Mouse (Mus musculus) embryonic facial prominence, embryonic 15.5 days (tissue): Measurements from ENCODE around the gene Tmem223. TPM values are rescaled to one million over a fixed set of nuclear protein-coding genes. Genes with fewer than 3 reads are reported as not detected.

Experiments
- ATAC-seq: fragments of 200-750 bp; cut with Nextera tagmentation; 2 replicates; pipeline ENCODE4 v1.8.0; 2017; ENCODE audit warnings: low read depth, moderate TSS enrichment; ENCODE audit not compliant: insufficient number of reproducible peaks, low FRiP score, low TSS enrichment
- H3K27ac ChIP-seq: fragments of 300-500 bp; sonication (generic); replicated peaks from 2 replicates; pipeline ENCODE4 v1.5.1; 2015; ENCODE audit warnings: mild to moderate bottlenecking, inconsistent platforms
- H3K27me3 ChIP-seq: fragments of 300-500 bp; sonication (generic); 2 replicates; pipeline ENCODE4 v1.6.1; 2015; ENCODE audit warnings: inconsistent platforms
- H3K36me3 ChIP-seq: fragments of 300-500 bp; sonication (generic); 2 replicates; pipeline ENCODE4 v1.6.1; 2015; ENCODE audit warnings: mild to moderate bottlenecking, inconsistent platforms
- H3K4me1 ChIP-seq: fragments of 300-500 bp; sonication (generic); 2 replicates; pipeline ENCODE4 v1.6.1; 2015; ENCODE audit warnings: inconsistent platforms
- H3K4me2 ChIP-seq: fragments of 300-500 bp; sonication (generic); replicated peaks from 2 replicates; pipeline ENCODE4 v1.6.1; 2015; ENCODE audit warnings: mild to moderate bottlenecking, inconsistent platforms
- H3K4me3 ChIP-seq: fragments of 300-500 bp; sonication (generic); replicated peaks from 2 replicates; pipeline ENCODE4 v1.5.1; 2015; ENCODE audit warnings: mild to moderate bottlenecking, inconsistent platforms
- H3K9ac ChIP-seq: fragments of 300-500 bp; sonication (generic); 2 replicates; pipeline ENCODE4 v1.6.1; 2015; ENCODE audit warnings: inconsistent platforms
- H3K9me3 ChIP-seq: fragments of 300-500 bp; sonication (generic); replicated peaks from 2 replicates; pipeline ENCODE4 v1.6.1; 2016; ENCODE audit warnings: inconsistent platforms
- WGBS: fragments of 180-500 bp; shearing (Covaris S2); methylation state at CpG from one replicate; pipeline ENCODE4 v1.1.7; 2015; 5-methylcytosine and 5-hydroxymethylcytosine counted together
- polyA plus RNA-seq: library from polyadenylated mRNA; unstranded; fragments of >200 nt; fragmentation: Nextera tagmentation; extraction: Ambion mirVana; gene quantifications from 2 replicates; pipeline ENCODE4 v1.2.1, GENCODE M21; 2015

Gene Tmem223
- polyA plus RNA-seq, 1 experiment from 2014 or later: 173 TPM

- H3K9ac ChIP-seq: peak within 1 kb of the TSS; percentile 65
- peaks cover 34% of the 10 kb centered on the region for H3K36me3 ChIP-seq
- H3K9me3 ChIP-seq: no peaks in the 10 kb centered on the region
- peak within 1 kb of the TSS; percentile 72 for H3K4me2 ChIP-seq
- peak; percentile 98 for ATAC-seq
- peak within 1 kb of the TSS; percentile 90 for H3K27ac ChIP-seq
- under 1% methylated on average over 32 of the region's 32 CpGs for WGBS
- H3K4me3 ChIP-seq: peak within 1 kb of the TSS; percentile 81
- H3K4me1 ChIP-seq: peaks cover 10% of the 10 kb centered on the region
- H3K27me3 ChIP-seq: no peaks in the 10 kb centered on the region
Observed at GRCm38 (mm10) chr19:8786008-8786781, 15.4 kb downstream of the Tmem223 start, which contains the start of gene Taf6l. Gene Taf6l, minus strand, starts transcription at chr19:8786417.

- Histone ChIP-seq H3K4me1 (peaks cover 10% of the 10 kb centered on the region), H3K27ac (no peak overlapping the region), H3K9me3 (no peaks in the 10 kb centered on the region), H3K4me2 (no peak overlapping the region), H3K36me3 (peaks cover 25% of the 10 kb centered on the region), H3K9ac (no peak overlapping the region), H3K4me3 (no peak overlapping the region), H3K27me3 (no peaks in the 10 kb centered on the region)
- WGBS: 24% methylated on average over 3 of the region's 3 CpGs
- ATAC-seq: no peak
Observed at GRCm38 (mm10) chr19:8788521-8788920, 17.7 kb downstream of the Tmem223 start.

GRCm38 (mm10) chr19:8789171-8789570 is 18.4 kb downstream of the Tmem223 start:
- no peak for ATAC-seq

GRCm38 (mm10) chr19:8790171-8790570 is 19.4 kb downstream of the Tmem223 start:
- H3K4me3 ChIP-seq: no peak overlapping the region
- no peak overlapping the region for H3K9ac ChIP-seq
- H3K9me3 ChIP-seq: no peaks in the 10 kb centered on the region
- no peak overlapping the region for H3K27ac ChIP-seq
- no peaks in the 10 kb centered on the region for H3K27me3 ChIP-seq
- ATAC-seq: no peak
- peaks cover 38% of the 10 kb centered on the region for H3K36me3 ChIP-seq
- H3K4me1 ChIP-seq: peaks cover 7% of the 10 kb centered on the region
- WGBS: 80% methylated on average over 7 of the region's 7 CpGs
- H3K4me2 ChIP-seq: no peak overlapping the region

More at GRCm38 (mm10) chr19:8789171-8789570, 18.4 kb downstream of the Tmem223 start:
- no peak overlapping the region for H3K27ac ChIP-seq
- no peak overlapping the region for H3K4me2 ChIP-seq
- no peaks in the 10 kb centered on the region for H3K27me3 ChIP-seq
- no peak overlapping the region for H3K4me3 ChIP-seq
- H3K9ac ChIP-seq: no peak overlapping the region
- WGBS: 53% methylated on average over 1 of the region's 1 CpGs
- peaks cover 10% of the 10 kb centered on the region for H3K4me1 ChIP-seq
- H3K36me3 ChIP-seq: peaks cover 28% of the 10 kb centered on the region
- H3K9me3 ChIP-seq: no peaks in the 10 kb centered on the region

GRCm38 (mm10) chr19:8798264-8798946 is 27.6 kb downstream of the Tmem223 start, which contains the start of gene Polr2g:
Gene Polr2g, minus strand, starts transcription at chr19:8798577.
- WGBS: under 1% methylated on average over 25 of the region's 25 CpGs
- Histone ChIP-seq H3K36me3 (peaks cover 25% of the 10 kb centered on the region), H3K9me3 (no peaks in the 10 kb centered on the region), H3K27me3 (no peaks in the 10 kb centered on the region), H3K4me2 (peak within 1 kb of the TSS; percentile 63), H3K4me1 (peaks cover 21% of the 10 kb centered on the region), H3K27ac (peak within 1 kb of the TSS; percentile 82), H3K9ac (peak within 1 kb of the TSS; percentile 76), H3K4me3 (peak within 1 kb of the TSS; percentile 78)
- ATAC-seq: peak; percentile 78

- no peaks in the 10 kb centered on the region for H3K9me3 ChIP-seq
- peak overlapping the region; percentile 78; the same call in 1 of the 2 replicates for H3K4me3 ChIP-seq
- peak overlapping the region; percentile 82; the same call in 1 of the 2 replicates for H3K27ac ChIP-seq
- H3K27me3 ChIP-seq: no peaks in the 10 kb centered on the region
- no peak overlapping the region for H3K9ac ChIP-seq
- peaks cover 19% of the 10 kb centered on the region for H3K36me3 ChIP-seq
- peak overlapping the region; percentile 63; the same call in 1 of the 2 replicates for H3K4me2 ChIP-seq
- no peak for ATAC-seq
- H3K4me1 ChIP-seq: peaks cover 21% of the 10 kb centered on the region
Observed at GRCm38 (mm10) chr19:8798947-8799315, 28.1 kb downstream of the Tmem223 start.

- Histone ChIP-seq H3K27me3 (no peaks in the 10 kb centered on the region), H3K27ac (peak within 1 kb of the TSS; percentile 93), H3K36me3 (peaks cover 27% of the 10 kb centered on the region), H3K9ac (peak within 1 kb of the TSS; percentile 13; the same call in 1 of the 2 replicates), H3K4me3 (peak within 1 kb of the TSS; percentile 64), H3K9me3 (no peaks in the 10 kb centered on the region), H3K4me2 (peak within 1 kb of the TSS; percentile 82), H3K4me1 (peaks cover 18% of the 10 kb centered on the region)
- ATAC-seq: peak; percentile 97
- under 1% methylated on average over 30 of the region's 30 CpGs for WGBS
Observed at GRCm38 (mm10) chr19:8802130-8802821, 31.5 kb downstream of the Tmem223 start, which contains the start of gene Zbtb3. Gene Zbtb3, plus strand, starts transcription at chr19:8802555.

- peaks cover 12% of the 10 kb centered on the region for H3K4me1 ChIP-seq
- WGBS: 88% methylated on average over 9 of the region's 9 CpGs
- peaks cover 37% of the 10 kb centered on the region for H3K36me3 ChIP-seq
- ATAC-seq: no peak
- no peaks in the 10 kb centered on the region for H3K9me3 ChIP-seq
- peak overlapping the region; percentile 64 for H3K4me3 ChIP-seq
- H3K9ac ChIP-seq: no peak overlapping the region
- H3K4me2 ChIP-seq: peak overlapping the region; percentile 82
- no peaks in the 10 kb centered on the region for H3K27me3 ChIP-seq
- peak overlapping the region; percentile 93; the same call in 1 of the 2 replicates for H3K27ac ChIP-seq
Observed at GRCm38 (mm10) chr19:8803204-8803780, 32.5 kb downstream of the Tmem223 start.

GRCm38 (mm10) chr19:8803879-8804660 is 33.3 kb downstream of the Tmem223 start:
- no peaks in the 10 kb centered on the region for H3K27me3 ChIP-seq
- H3K4me1 ChIP-seq: peaks cover 12% of the 10 kb centered on the region
- no peak overlapping the region for H3K4me3 ChIP-seq
- H3K36me3 ChIP-seq: peaks cover 37% of the 10 kb centered on the region
- no peak overlapping the region for H3K4me2 ChIP-seq
- no peak overlapping the region for H3K9ac ChIP-seq
- 89% methylated on average over 11 of the region's 11 CpGs for WGBS
- H3K9me3 ChIP-seq: no peaks in the 10 kb centered on the region
- ATAC-seq: no peak
- H3K27ac ChIP-seq: no peak overlapping the region

GRCm38 (mm10) chr19:8806810-8807209 is 36.0 kb downstream of the Tmem223 start:
- 97% methylated on average over 5 of the region's 5 CpGs for WGBS
- Histone ChIP-seq H3K4me3 (no peak overlapping the region), H3K27me3 (no peaks in the 10 kb centered on the region), H3K27ac (no peak overlapping the region), H3K4me1 (peaks cover 9% of the 10 kb centered on the region), H3K36me3 (peaks cover 57% of the 10 kb centered on the region), H3K4me2 (no peak overlapping the region), H3K9me3 (no peaks in the 10 kb centered on the region), H3K9ac (no peak overlapping the region)
- no peak for ATAC-seq
